Mouse (Mus musculus) myocyte (in vitro differentiated cells): ENCODE measurements at regions not wholly inside any gene's neighbourhood (a gene's known extent, or its start where the extent isn't known, plus 50 kb on each side); places are given as distances from the start of the nearest gene placed in this dataset.

Experiments used
- H3K27me3 ChIP-seq: one replicate; pipeline ENCODE4 v1.6.1; 2011; ENCODE audit not compliant: control insufficient read depth, insufficient read depth, insufficient read length
- H3K36me3 ChIP-seq: one replicate; pipeline ENCODE4 v1.6.1; 2011; ENCODE audit not compliant: control insufficient read depth, insufficient read depth
- H3K4me2 ChIP-seq: one replicate; pipeline ENCODE4 v1.6.1; 2011; ENCODE audit warnings: low read depth, control low read depth
- H3K4me3 ChIP-seq: one replicate; pipeline ENCODE4 v1.5.1; 2011; ENCODE audit warnings: mild to moderate bottlenecking, control low read depth, moderate library complexity
- H3K79me2 ChIP-seq: one replicate; pipeline ENCODE4 v1.6.1; 2011; ENCODE audit not compliant: control insufficient read depth, insufficient read depth
- H3ac ChIP-seq: one replicate; pipeline ENCODE4 v1.6.1; 2011; ENCODE audit not compliant: control insufficient read depth, insufficient read length
- CEBPB ChIP-seq: IDR thresholded peaks from 2 replicates; pipeline ENCODE4 v1.6.1; 2011; ENCODE audit warnings: mild to moderate bottlenecking, moderate library complexity; ENCODE audit not compliant: poor library complexity, insufficient read depth, severe bottlenecking
- E2F4 ChIP-seq: IDR thresholded peaks from one replicate; pipeline ENCODE4 v1.6.1; 2011; ENCODE audit warnings: mild to moderate bottlenecking, control low read depth, moderate library complexity; ENCODE audit not compliant: insufficient read depth
- MAX ChIP-seq: IDR thresholded peaks from one replicate; pipeline ENCODE4 v1.6.1; 2011; ENCODE audit warnings: low read depth, mild to moderate bottlenecking, control low read depth
- MYOD1 ChIP-seq, 3 experiments: IDR thresholded peaks; one replicate each; pipeline ENCODE4 v1.6.1; 2011; ENCODE audit warnings: control low read depth in 2 of 3, low read depth in 2 of 3, mild to moderate bottlenecking in 2 of 3, moderate library complexity in 1 of 3; ENCODE audit not compliant: insufficient read length in 2 of 3, control insufficient read depth in 1 of 3
- MYOG ChIP-seq, 3 experiments: IDR thresholded peaks; one replicate each; pipeline ENCODE4 v1.6.1; 2011; ENCODE audit warnings: control low read depth in 2 of 3, low read depth in 2 of 3, mild to moderate bottlenecking in 2 of 3; ENCODE audit not compliant: insufficient read length in 2 of 3, control insufficient read depth in 1 of 3, insufficient read depth in 1 of 3
- POLR2A ChIP-seq: IDR thresholded peaks from one replicate; pipeline ENCODE4 v1.6.1; 2011; ENCODE audit warnings: low read depth, mild to moderate bottlenecking, control low read depth, moderate library complexity; ENCODE audit not compliant: insufficient read length
- POLR2AphosphoS2 ChIP-seq: IDR thresholded peaks from one replicate; pipeline ENCODE4 v1.6.1; 2011; ENCODE audit warnings: low read depth, control low read depth; ENCODE audit not compliant: insufficient read length
- REST ChIP-seq: IDR thresholded peaks from one replicate; pipeline ENCODE4 v1.6.1; 2011; ENCODE audit warnings: mild to moderate bottlenecking, control low read depth, moderate library complexity; ENCODE audit not compliant: insufficient read depth, insufficient read length
- SRF ChIP-seq: IDR thresholded peaks from one replicate; pipeline ENCODE4 v1.6.1; 2011; ENCODE audit warnings: low read depth; ENCODE audit not compliant: control insufficient read depth, insufficient read length
- TCF12 ChIP-seq: IDR thresholded peaks from one replicate; pipeline ENCODE4 v1.6.1; 2011; ENCODE audit warnings: mild to moderate bottlenecking, control low read depth; ENCODE audit not compliant: poor library complexity, insufficient read depth, severe bottlenecking
- TCF3 ChIP-seq: IDR thresholded peaks from one replicate; pipeline ENCODE4 v1.6.1; 2011; ENCODE audit warnings: low read depth, control low read depth; ENCODE audit not compliant: insufficient read length
- USF1 ChIP-seq: IDR thresholded peaks from one replicate; pipeline ENCODE4 v1.6.1; 2011; ENCODE audit warnings: low read depth, mild to moderate bottlenecking, control low read depth, moderate library complexity

DNA sequence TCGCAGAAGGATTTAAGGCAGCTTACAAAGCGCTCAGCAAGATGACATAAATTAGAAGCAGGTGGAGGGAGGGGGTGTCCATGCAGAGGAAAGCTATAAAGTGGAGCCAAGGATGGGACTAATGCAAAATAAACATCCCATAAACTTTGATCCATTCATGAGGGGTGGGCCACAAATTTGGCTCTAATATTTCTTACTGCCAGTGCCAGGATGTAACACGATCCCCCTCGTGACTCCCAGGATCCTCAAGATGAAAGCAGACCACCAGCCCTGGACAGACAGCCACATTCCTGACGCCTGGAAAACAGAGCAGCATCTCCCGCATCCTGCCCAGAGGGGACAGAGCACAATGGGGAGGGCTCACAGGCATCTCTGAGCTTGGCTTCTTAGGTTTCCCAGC is 116.6 kb downstream of the Cyp26b1 start:
- Histone ChIP-seq H3K27me3 (peaks cover 19% of the 10 kb centered on the region), H3ac (no peak overlapping the region), H3K4me3 (no peak overlapping the region), H3K4me2 (no peak overlapping the region), H3K79me2 (no peaks in the 10 kb centered on the region), H3K36me3 (no peaks in the 10 kb centered on the region)
- TF ChIP-seq TCF3: no peak
- TF ChIP-seq REST: no peak
- TF ChIP-seq MAX: no peak
- TF ChIP-seq TCF12: no peak
- TF ChIP-seq MYOG (IDR thresholded peaks at IDR 0.05; ENCODE audit: control insufficient read depth in 1 of 3, insufficient read depth in 1 of 3, insufficient read length in 2 of 3, low read depth in 2 of 3): no peak
- no peak for TF ChIP-seq SRF
- TF ChIP-seq MYOD1 (IDR thresholded peaks at IDR 0.05; ENCODE audit: control insufficient read depth in 1 of 3, insufficient read length in 2 of 3, low read depth in 2 of 3): no peak
- TF ChIP-seq CEBPB: no peak
- no peak for TF ChIP-seq USF1
- TF ChIP-seq POLR2AphosphoS2: no peak
- no peak for TF ChIP-seq E2F4

DNA sequence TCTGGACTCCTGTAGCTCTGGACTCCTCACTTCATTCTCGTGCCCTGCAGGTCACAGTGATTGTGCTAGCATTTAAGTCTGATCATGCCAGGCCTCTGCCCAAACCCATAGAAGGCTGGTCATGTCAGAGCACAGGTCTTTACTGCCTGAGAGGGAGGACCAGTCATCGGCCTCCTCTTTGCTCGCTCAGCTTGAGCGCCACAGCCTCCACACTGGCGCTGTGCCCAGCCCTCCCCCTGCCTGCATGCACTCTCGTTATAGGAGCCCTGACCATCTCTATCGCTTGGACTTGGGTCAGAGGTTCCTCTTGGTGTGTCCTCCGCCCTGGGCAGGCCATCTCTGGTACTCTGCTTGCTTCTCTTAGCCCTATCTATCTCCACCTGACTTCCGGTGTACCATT is 117.2 kb downstream of the Cyp26b1 start:
- no peaks in the 10 kb centered on the region for H3K79me2 ChIP-seq
- no peak for TF ChIP-seq TCF3
- no peak for TF ChIP-seq CEBPB
- no peak for TF ChIP-seq REST
- H3K4me2 ChIP-seq: no peak overlapping the region

DNA sequence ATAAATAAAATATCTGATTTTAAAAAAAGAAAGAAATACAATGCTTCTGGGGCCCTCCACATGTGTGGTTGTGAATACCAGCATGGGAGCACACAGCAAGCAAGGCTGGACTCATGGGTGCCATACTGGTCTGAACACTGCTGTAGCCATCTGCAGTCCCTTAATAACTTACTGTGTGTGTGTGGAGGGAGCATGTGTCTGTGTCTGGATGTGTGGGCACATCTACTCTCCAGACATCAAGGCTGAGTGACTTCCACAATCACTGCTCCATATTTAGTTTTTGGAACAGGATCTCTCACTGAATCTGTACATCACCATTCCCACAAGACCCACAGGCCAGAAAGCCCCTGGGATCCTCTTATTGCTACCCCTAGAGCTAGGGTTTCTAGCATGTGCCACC is 118.9 kb downstream of the Cyp26b1 start:
- H3ac ChIP-seq: no peak overlapping the region
- TF ChIP-seq MYOD1 (IDR thresholded peaks at IDR 0.05; ENCODE audit: control insufficient read depth in 1 of 3, insufficient read length in 2 of 3, low read depth in 2 of 3) (no peak), TCF3 (no peak), E2F4 (no peak), POLR2AphosphoS2 (no peak), REST (no peak), USF1 (no peak), POLR2A (no peak), MAX (no peak), MYOG (IDR thresholded peaks at IDR 0.05; ENCODE audit: control insufficient read depth in 1 of 3, insufficient read depth in 1 of 3, insufficient read length in 2 of 3, low read depth in 2 of 3) (no peak), SRF (no peak), CEBPB (no peak), TCF12 (no peak)
- no peaks in the 10 kb centered on the region for H3K79me2 ChIP-seq
- no peak overlapping the region for H3K4me2 ChIP-seq
- no peak overlapping the region for H3K4me3 ChIP-seq
- no peaks in the 10 kb centered on the region for H3K36me3 ChIP-seq
- peaks cover 19% of the 10 kb centered on the region for H3K27me3 ChIP-seq

More for the DNA sequence above, 117.2 kb downstream of the Cyp26b1 start:
- H3K36me3 ChIP-seq: no peaks in the 10 kb centered on the region
- no peak overlapping the region for H3ac ChIP-seq
- no peak overlapping the region for H3K4me3 ChIP-seq
- H3K27me3 ChIP-seq: peaks cover 19% of the 10 kb centered on the region

- Histone ChIP-seq H3K27me3 (peaks cover 13% of the 10 kb centered on the region), H3K36me3 (no peaks in the 10 kb centered on the region), H3K79me2 (no peaks in the 10 kb centered on the region), H3ac (no peak overlapping the region), H3K4me2 (no peak overlapping the region), H3K4me3 (no peak overlapping the region)
- TF ChIP-seq CEBPB (no peak), POLR2A (no peak), TCF3 (no peak), POLR2AphosphoS2 (no peak), E2F4 (no peak), MYOD1 (IDR thresholded peaks at IDR 0.05; ENCODE audit: control insufficient read depth in 1 of 3, insufficient read length in 2 of 3, low read depth in 2 of 3) (no peak), TCF12 (no peak), MYOG (IDR thresholded peaks at IDR 0.05; ENCODE audit: control insufficient read depth in 1 of 3, insufficient read depth in 1 of 3, insufficient read length in 2 of 3, low read depth in 2 of 3) (no peak), SRF (no peak), MAX (no peak), USF1 (no peak)
These were observed 120.5 kb downstream of the Cyp26b1 start for GRCm38 (mm10) chr6:84473171-84473570.

DNA sequence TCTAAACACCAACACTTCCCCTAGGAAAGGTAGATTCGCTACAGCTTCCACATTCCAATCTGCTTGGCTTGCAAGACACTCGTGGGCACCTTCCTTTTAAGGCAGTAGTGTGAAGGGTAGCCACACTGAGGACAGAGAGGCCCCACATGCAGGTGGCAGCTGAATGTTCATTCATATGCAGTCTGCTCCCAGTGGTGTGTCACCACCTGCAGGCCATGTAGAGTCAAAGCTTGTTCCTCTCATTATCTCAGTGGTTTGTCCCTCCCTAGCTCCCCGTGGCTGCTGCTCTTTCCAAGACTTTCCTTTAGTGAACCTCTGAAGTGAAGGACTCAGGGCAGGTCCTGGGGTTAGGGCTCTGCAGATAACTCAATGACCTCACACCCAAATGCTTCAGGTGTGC is 121.4 kb downstream of the Cyp26b1 start:
- no peak overlapping the region for H3K4me2 ChIP-seq
- TF ChIP-seq MAX: no peak
- no peak for TF ChIP-seq MYOD1 (IDR thresholded peaks at IDR 0.05; ENCODE audit: control insufficient read depth in 1 of 3, insufficient read length in 2 of 3, low read depth in 2 of 3)

More for the DNA sequence above, 121.4 kb downstream of the Cyp26b1 start:
- Histone ChIP-seq H3ac (no peak overlapping the region), H3K4me3 (no peak overlapping the region), H3K27me3 (peaks cover 7% of the 10 kb centered on the region), H3K36me3 (no peaks in the 10 kb centered on the region), H3K79me2 (no peaks in the 10 kb centered on the region)
